ENCODE assay signal across 1 mouse cellular context in the genomic region with DNA sequence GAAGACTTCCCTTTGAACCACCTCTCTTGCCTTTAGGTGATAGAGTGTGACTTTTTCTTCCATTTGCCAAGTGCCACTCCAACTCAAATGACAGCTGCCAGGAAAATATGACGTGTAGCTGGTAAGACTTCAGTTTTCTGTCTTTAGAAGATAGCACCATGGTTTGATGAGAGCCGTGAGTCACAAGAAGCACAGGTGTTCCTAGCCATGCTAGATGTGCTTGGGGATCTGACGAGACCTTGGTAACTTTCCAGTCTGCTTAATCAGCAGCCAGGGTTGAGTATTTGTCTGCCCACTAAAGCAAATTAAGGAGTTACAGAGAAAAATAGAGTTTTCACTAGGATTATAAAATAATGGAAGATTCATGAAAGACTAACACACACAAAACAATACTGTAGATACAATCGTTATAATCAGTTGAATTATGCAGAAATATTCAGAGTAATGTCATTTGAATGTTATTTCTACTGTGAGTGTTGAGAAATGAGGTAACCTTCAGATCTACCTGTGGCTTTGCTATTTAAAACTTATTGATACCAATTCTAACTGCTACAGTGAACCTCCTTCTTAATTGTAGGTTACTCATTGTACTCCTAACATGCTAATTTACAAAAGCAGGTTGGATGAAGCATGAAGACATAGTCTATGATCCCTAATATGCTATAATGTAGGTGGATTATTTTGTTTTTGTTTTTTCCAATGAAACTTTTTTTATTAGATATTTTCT.
TF ChIP-seq lines count a peak whose summit lies in the region.

No protein-coding gene starts in this region.

TF ChIP-seq in CH12.LX, 34 proteins besides CTCF, POLR2A, EP300 and RAD21 (continued from another document):
- TF ChIP-seq ZMIZ1 (IDR thresholded peaks at IDR 0.05; ENCODE audit: low read depth, low read length) (no peak), MXI1 (IDR thresholded peaks at IDR 0.05; ENCODE audit: low read depth, low read length) (no peak), ZNF384 (IDR thresholded peaks at IDR 0.05; ENCODE audit: low read depth, low read length) (peak; percentile 43; the same call in 1 of the 2 replicates), MAX (IDR thresholded peaks at IDR 0.05; ENCODE audit: low read length) (peak; percentile 32), CHD1 (IDR thresholded peaks at IDR 0.05; ENCODE audit: low read depth, low read length) (no peak)
